Mouse (Mus musculus) hindbrain, embryonic 16.5 days (tissue): ENCODE data around the gene Olfr328. TPM values are rescaled to one million over a fixed set of nuclear protein-coding genes. Genes with fewer than 3 reads are reported as not detected.

ENCODE experiments used
- polyA plus RNA-seq: library from polyadenylated mRNA; unstranded; fragments of >200 nt; fragmentation: Nextera tagmentation; extraction: Ambion mirVana; gene quantifications from 2 replicates; pipeline ENCODE4 v1.2.1, GENCODE M21; 2015

Gene Olfr328
- polyA plus RNA-seq, 1 experiment from 2014 or later, result not detected

Other genes starting within 250 kb of the Olfr328 start
- 29.2 and 30.1 TPM in 2 replicates for gene Zfp692, start 248.6 kb downstream of the Olfr328 start, polyA plus RNA-seq
- 38.2 and 38.6 TPM in 2 replicates for gene Zfp672, start 225.3 kb downstream of the Olfr328 start, polyA plus RNA-seq
- 48.0 and 50.6 TPM in 2 replicates for gene Sh3bp5l, start 224.9 kb downstream of the Olfr328 start, polyA plus RNA-seq
- not detected in 2 replicates for gene Lypd8, start 176.6 kb downstream of the Olfr328 start, polyA plus RNA-seq
- not detected in 2 replicates for gene 1810065E05Rik, start 134.5 kb downstream of the Olfr328 start, polyA plus RNA-seq
- not detected in 2 replicates for gene Gm12253, start 123.1 kb downstream of the Olfr328 start, polyA plus RNA-seq
- gene Lypd9, start 102.7 kb downstream of the Olfr328 start, polyA plus RNA-seq, result not detected in 2 replicates
- not detected in 2 replicates for gene Olfr30, start 93.4 kb downstream of the Olfr328 start, polyA plus RNA-seq
- gene Olfr332, start 63.1 kb downstream of the Olfr328 start, polyA plus RNA-seq, result not detected in 2 replicates
- not detected in 2 replicates for gene Olfr331, start 53.1 kb downstream of the Olfr328 start, polyA plus RNA-seq
- not detected in 2 replicates for gene Olfr330, start 20.8 kb downstream of the Olfr328 start, polyA plus RNA-seq
- gene Olfr329-ps, start 9.2 kb downstream of the Olfr328 start, polyA plus RNA-seq, result not detected in 2 replicates
- gene Olfr224, start 14.9 kb upstream of the Olfr328 start, polyA plus RNA-seq, result 0.15 and 0.17 TPM in 2 replicates
- not detected in 2 replicates for gene Olfr325, start 22.1 kb upstream of the Olfr328 start, polyA plus RNA-seq
- gene Olfr324, start 39.5 kb upstream of the Olfr328 start, polyA plus RNA-seq, result 0.08 and 0.30 TPM in 2 replicates
- gene 2210407C18Rik, start 60.4 kb upstream of the Olfr328 start, polyA plus RNA-seq, result not detected in 2 replicates
- not detected in 2 replicates for gene Olfr323, start 74.9 kb upstream of the Olfr328 start, polyA plus RNA-seq
- 0.20 and 0.25 TPM in 2 replicates for gene Trim58, start 84.8 kb upstream of the Olfr328 start, polyA plus RNA-seq
- not detected in 2 replicates for gene Olfr322, start 103.1 kb upstream of the Olfr328 start, polyA plus RNA-seq
- gene Olfr320, start 125.5 kb upstream of the Olfr328 start, polyA plus RNA-seq, result not detected in 2 replicates
- not detected in 2 replicates for gene Olfr319, start 143.5 kb upstream of the Olfr328 start, polyA plus RNA-seq
- not detected in 2 replicates for gene Olfr318, start 168.4 kb upstream of the Olfr328 start, polyA plus RNA-seq
- 0.26 and 0.27 TPM in 2 replicates for gene Olfr317, start 183.6 kb upstream of the Olfr328 start, polyA plus RNA-seq
- not detected in 2 replicates for gene Olfr316, start 197.1 kb upstream of the Olfr328 start, polyA plus RNA-seq
- gene Olfr315, start 217.6 kb upstream of the Olfr328 start, polyA plus RNA-seq, result 0.10 TPM in 1 of 2 replicates, not detected in the other
- not detected in 2 replicates for gene Olfr314, start 227.3 kb upstream of the Olfr328 start, polyA plus RNA-seq
- gene Fam183b, start 246.3 kb upstream of the Olfr328 start, polyA plus RNA-seq, result 10.0 and 11.0 TPM in 2 replicates